Mouse (Mus musculus) CH12.LX (cell line): Measurements from ENCODE around the gene Nadk2. TPM values are rescaled to one million over a fixed set of nuclear protein-coding genes. Genes with fewer than 3 reads are reported as not detected.

ENCODE experiments used
- DNase-seq: peaks from one replicate; pipeline ENCODE4 v3.0.0-alpha.2; 2013; ENCODE audit errors: extremely low read depth
- H3K27ac ChIP-seq: 2 replicates; pipeline ENCODE4 v1.5.1; 2012; ENCODE audit warnings: low read depth, mild to moderate bottlenecking, control low read depth, moderate library complexity; ENCODE audit not compliant: insufficient read depth
- H3K27me3 ChIP-seq: replicated peaks from 2 replicates; pipeline ENCODE3; 2012; ENCODE audit warnings: inconsistent platforms
- H3K36me3 ChIP-seq, 2 experiments: replicated peaks in 1 of 2; 2 replicates each; pipeline versions ENCODE3 to v1.6.1; 2012; ENCODE audit warnings: inconsistent platforms in 1 of 2, low read length in 1 of 2, mild to moderate bottlenecking in 1 of 2, mixed read lengths in 1 of 2, moderate library complexity in 1 of 2; ENCODE audit not compliant: control insufficient read depth in 1 of 2, insufficient read depth in 1 of 2
- H3K4me1 ChIP-seq, 2 experiments: 2 replicates each; pipeline ENCODE4 v1.6.1; 2012; ENCODE audit warnings: inconsistent platforms in 1 of 2, moderate library complexity in 1 of 2; ENCODE audit not compliant: insufficient read depth in 2 of 2, control insufficient read depth in 1 of 2
- H3K4me2 ChIP-seq: 2 replicates; pipeline ENCODE4 v1.6.1; 2012; ENCODE audit warnings: low read depth, mild to moderate bottlenecking, control low read depth; ENCODE audit not compliant: poor library complexity, insufficient read depth, severe bottlenecking
- H3K4me3 ChIP-seq, 3 experiments: fragments of 150-350 bp in 1 of 3; sonication (generic) in 1 of 3; replicated peaks in 1 of 3; 2 replicates each; pipeline versions ENCODE3 to v1.5.1; 2011 to 2012; ENCODE audit warnings: low read depth in 2 of 3, low read length in 2 of 3, mild to moderate bottlenecking in 2 of 3, moderate library complexity in 2 of 3, control low read depth in 1 of 3, improper control_type of control experiment in 1 of 3, inconsistent platforms in 1 of 3, mixed read lengths in 1 of 3; ENCODE audit not compliant: poor library complexity in 1 of 3
- H3K79me2 ChIP-seq: replicated peaks from 2 replicates; pipeline ENCODE4 v1.6.1; 2012; ENCODE audit warnings: mild to moderate bottlenecking, moderate library complexity; ENCODE audit not compliant: control insufficient read depth, poor library complexity, insufficient read depth, severe bottlenecking; ENCODE audit errors: extremely low read depth
- H3K9ac ChIP-seq: 2 replicates; pipeline ENCODE4 v1.6.1; 2012; ENCODE audit warnings: low read depth, mild to moderate bottlenecking, control low read depth, moderate library complexity; ENCODE audit not compliant: insufficient read depth
- H3K9me3 ChIP-seq: replicated peaks from 2 replicates; pipeline ENCODE3; 2012; ENCODE audit warnings: low read length, inconsistent platforms, mixed read lengths
- CHD1 ChIP-seq: IDR thresholded peaks from 2 replicates; pipeline ENCODE4 v1.6.1; 2012; ENCODE audit warnings: low read depth, low read length, improper control_type of control experiment, inconsistent platforms
- CHD2 ChIP-seq: IDR thresholded peaks from 2 replicates; pipeline ENCODE4 v1.6.1; 2011; ENCODE audit warnings: low read length, improper control_type of control experiment
- CTCF ChIP-seq, 2 experiments: IDR thresholded peaks in 1 of 2; conservative IDR thresholded peaks in 1 of 2; 2 replicates each; pipeline ENCODE4 v1.5.1; 2011 to 2012; ENCODE audit warnings: low read depth in 2 of 2, low read length in 2 of 2, improper control_type of control experiment in 1 of 2, inconsistent platforms in 1 of 2, mild to moderate bottlenecking in 1 of 2, moderate library complexity in 1 of 2
- E2F4 ChIP-seq: IDR thresholded peaks from 2 replicates; pipeline ENCODE4 v1.6.1; 2011; ENCODE audit warnings: low read depth, low read length, improper control_type of control experiment; ENCODE audit not compliant: insufficient replicate concordance
- ETS1 ChIP-seq: conservative IDR thresholded peaks from 2 replicates; pipeline ENCODE4 v1.6.1; 2012; ENCODE audit warnings: low read depth, mild to moderate bottlenecking, inconsistent platforms, low read length, improper control_type of control experiment, moderate library complexity
- GABPA ChIP-seq: IDR thresholded peaks from 2 replicates; pipeline ENCODE4 v1.6.1; 2012; ENCODE audit warnings: low read depth, low read length, improper control_type of control experiment, inconsistent platforms; ENCODE audit not compliant: insufficient replicate concordance
- HCFC1 ChIP-seq: IDR thresholded peaks from 2 replicates; pipeline ENCODE4 v1.6.1; 2012; ENCODE audit warnings: low read depth, mild to moderate bottlenecking, inconsistent platforms, low read length, improper control_type of control experiment
- IRF4 ChIP-seq: IDR thresholded peaks from 2 replicates; pipeline ENCODE4 v1.6.1; 2014; ENCODE audit warnings: low read depth, mild to moderate bottlenecking, inconsistent platforms, low read length, improper control_type of control experiment
- JUN ChIP-seq: IDR thresholded peaks from 2 replicates; pipeline ENCODE4 v1.6.1; 2011; ENCODE audit warnings: low read depth, mild to moderate bottlenecking, low read length, improper control_type of control experiment, moderate library complexity; ENCODE audit not compliant: insufficient read depth
- JUND ChIP-seq: conservative IDR thresholded peaks from 2 replicates; pipeline ENCODE4 v1.6.1; 2011; ENCODE audit warnings: low read depth, low read length, improper control_type of control experiment
- MAZ ChIP-seq: IDR thresholded peaks from 2 replicates; pipeline ENCODE4 v1.6.1; 2012; ENCODE audit warnings: low read depth, mild to moderate bottlenecking, inconsistent platforms, low read length, improper control_type of control experiment, moderate library complexity
- MEF2A ChIP-seq: IDR thresholded peaks from 2 replicates; pipeline ENCODE4 v1.6.1; 2014; ENCODE audit warnings: low read depth, mild to moderate bottlenecking, inconsistent platforms, low read length, improper control_type of control experiment, borderline replicate concordance
- MXI1 ChIP-seq: IDR thresholded peaks from 2 replicates; pipeline ENCODE4 v1.6.1; 2011; ENCODE audit warnings: mild to moderate bottlenecking, low read depth, low read length, improper control_type of control experiment
- MYC ChIP-seq: IDR thresholded peaks from 2 replicates; pipeline ENCODE4 v1.6.1; 2011; ENCODE audit warnings: low read depth, mild to moderate bottlenecking, improper control_type of control experiment, low read length
- NELFE ChIP-seq: IDR thresholded peaks from 2 replicates; pipeline ENCODE4 v1.6.1; 2011; ENCODE audit warnings: low read depth, low read length, improper control_type of control experiment
- PAX5 ChIP-seq: IDR thresholded peaks from 2 replicates; pipeline ENCODE4 v1.6.1; 2012; ENCODE audit warnings: low read length, inconsistent platforms, mixed read lengths
- POLR2A ChIP-seq: IDR thresholded peaks from 2 replicates; pipeline ENCODE4 v1.6.1; 2011; ENCODE audit warnings: low read depth, mild to moderate bottlenecking, improper control_type of control experiment, low read length
- RAD21 ChIP-seq: IDR thresholded peaks from 2 replicates; pipeline ENCODE4 v1.6.1; 2011; ENCODE audit warnings: low read depth, mild to moderate bottlenecking, low read length, improper control_type of control experiment, moderate library complexity
- RCOR1 ChIP-seq: conservative IDR thresholded peaks from 2 replicates; pipeline ENCODE4 v1.6.1; 2012; ENCODE audit warnings: low read depth, mild to moderate bottlenecking, inconsistent platforms, low read length, improper control_type of control experiment
- SIN3A ChIP-seq: IDR thresholded peaks from 2 replicates; pipeline ENCODE4 v1.6.1; 2012; ENCODE audit warnings: low read length, improper control_type of control experiment, inconsistent platforms
- SMC3 ChIP-seq: IDR thresholded peaks from 2 replicates; pipeline ENCODE4 v1.6.1; 2011; ENCODE audit warnings: low read depth, low read length, improper control_type of control experiment
- UBTF ChIP-seq: IDR thresholded peaks from 2 replicates; pipeline ENCODE4 v1.6.1; 2012; ENCODE audit warnings: low read depth, mild to moderate bottlenecking, inconsistent platforms, low read length, improper control_type of control experiment, moderate library complexity
- USF2 ChIP-seq: conservative IDR thresholded peaks from 2 replicates; pipeline ENCODE4 v1.6.1; 2011; ENCODE audit warnings: low read depth, low read length, improper control_type of control experiment
- ZC3H11A ChIP-seq: IDR thresholded peaks from 2 replicates; pipeline ENCODE4 v1.6.1; 2012; ENCODE audit warnings: low read depth, mild to moderate bottlenecking, inconsistent platforms, low read length, improper control_type of control experiment
- ZMIZ1 ChIP-seq: IDR thresholded peaks from 2 replicates; pipeline ENCODE4 v1.6.1; 2012; ENCODE audit warnings: low read depth, mild to moderate bottlenecking, inconsistent platforms, low read length, improper control_type of control experiment
- ZNF384 ChIP-seq: IDR thresholded peaks from 2 replicates; pipeline ENCODE4 v1.6.1; 2012; ENCODE audit warnings: low read depth, low read length, improper control_type of control experiment, inconsistent platforms
- dilution Hi-C: fragments of 300-500 bp; cut with MboI; formaldehyde crosslinking; loops from 2 replicates; pipeline ENCODE4 v1.14.3; 2020; ENCODE audit warnings: low sequenced_read_pairs; ENCODE audit not compliant: extremely low pct_unique_long_range_greater_than_20kb, extremely low pct_ligation_motif_present
- in situ Hi-C: fragments of 300-500 bp; cut with MboI; formaldehyde crosslinking; loops from 3 replicates; pipeline ENCODE4 v1.14.3; 2019; ENCODE audit warnings: low sequenced_read_pairs, low pct_ligation_motif_present, low pct_unique_long_range_greater_than_20kb, mixed read lengths
- polyA plus RNA-seq: library from polyadenylated mRNA; unstranded; fragments of >175 nt; gene quantifications from 2 replicates; pipeline ENCODE4 v1.2.1, GENCODE M21; 2012; ENCODE audit warnings: low read depth; ENCODE audit not compliant: insufficient read length
- total RNA-seq, 2 experiments: library from RNA; depleted of rRNA; stranded (reverse); fragments of 300-350 nt in 1 of 2; fragments of >200 nt in 1 of 2; gene quantifications; 2 replicates each; pipeline ENCODE4 v1.2.3; 2012 to 2014

Gene Nadk2
- total and polyA plus RNA-seq, 3 experiments = 22.6 to 35.1 (median 30.1) TPM

DNA sequence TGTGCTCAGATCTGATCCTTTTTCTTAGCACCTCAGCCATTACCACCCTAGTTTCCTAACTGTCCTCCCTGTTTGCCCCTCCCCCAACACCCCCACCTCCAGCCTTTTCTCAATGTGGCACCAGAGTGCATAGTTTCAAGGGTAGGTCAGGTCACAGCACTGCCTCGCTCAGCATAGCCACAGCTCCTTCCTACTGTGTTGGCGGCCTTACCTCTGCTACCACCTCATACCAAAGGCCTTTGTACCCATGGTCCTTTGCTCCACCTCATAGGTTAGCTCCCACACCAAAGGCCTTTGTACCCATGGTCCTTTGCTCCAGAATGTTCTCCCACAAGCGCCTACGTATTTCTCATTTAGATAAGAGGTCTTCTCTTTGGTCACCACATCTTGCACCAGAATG lies 47.8 kb downstream of the Nadk2 start:
- H3K27ac ChIP-seq = no peak overlapping the region
- H3K4me2 ChIP-seq = no peak overlapping the region
- no peaks in the 10 kb centered on the region; the same call in 1 of the 2 replicates for H3K79me2 ChIP-seq
- DNase-seq = no peak
- H3K9ac ChIP-seq = no peak overlapping the region
- in situ Hi-C loops = no loop called here
- no peaks in the 10 kb centered on the region for H3K9me3 ChIP-seq
- TF ChIP-seq MAZ (no peak), JUND (no peak), ZC3H11A (no peak), MXI1 (no peak), RCOR1 (no peak), ETS1 (no peak), JUN (no peak), RAD21 (no peak), GABPA (no peak), POLR2A (no peak), E2F4 (no peak), USF2 (no peak), NELFE (no peak), MYC (no peak), SMC3 (no peak), PAX5 (no peak)
- no peaks in the 10 kb centered on the region for H3K4me1 ChIP-seq
- no peaks in the 10 kb centered on the region for H3K27me3 ChIP-seq
- peaks cover 69 to 93% of the 10 kb centered on the region in 2 experiments for H3K36me3 ChIP-seq
- dilution Hi-C loops = no loop called here
- no peak overlapping the region for H3K4me3 ChIP-seq

DNA sequence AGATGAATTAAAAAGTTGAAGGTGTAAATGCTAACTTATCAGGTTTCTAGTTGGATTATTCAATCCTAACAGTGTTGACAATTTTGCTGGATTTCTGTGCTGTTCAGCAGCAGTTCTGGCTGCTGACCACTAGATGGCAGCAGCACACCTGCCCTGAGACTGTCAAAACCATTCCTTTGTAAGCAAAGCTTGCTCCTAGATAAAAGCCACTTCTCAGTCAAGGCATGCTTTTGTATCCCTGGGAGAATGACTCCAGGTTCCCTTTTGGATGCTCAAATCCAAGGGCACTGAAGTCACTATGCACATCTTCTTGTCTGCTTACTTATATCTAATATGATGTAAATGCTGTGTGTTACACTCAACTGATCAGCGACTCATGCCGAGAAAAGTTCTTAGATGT lies 49.0 kb downstream of the Nadk2 start:
- peak; percentile 47 for DNase-seq
- no peak overlapping the region for H3K9ac ChIP-seq
- peaks cover 68 to 94% of the 10 kb centered on the region in 2 experiments for H3K36me3 ChIP-seq
- in situ Hi-C loops (no loop called here), dilution Hi-C loops (no loop called here)
- TF ChIP-seq UBTF (no peak), SMC3 (peak; percentile 67), ZMIZ1 (no peak), RAD21 (peak; percentile 85), GABPA (no peak), SIN3A (no peak), CTCF (conservative IDR thresholded peaks at IDR 0.05 in 1 of 2, IDR thresholded peaks at IDR 0.05 in 1 of 2; ENCODE audit: low read depth in 2 of 2, low read length in 2 of 2) (peak; percentile 89 to 98), MEF2A (no peak), ZC3H11A (no peak), NELFE (peak; percentile 43; the same call in 1 of the 2 replicates), HCFC1 (no peak), ZNF384 (no peak), IRF4 (no peak), CHD2 (no peak), JUN (no peak), CHD1 (no peak)
- no peaks in the 10 kb centered on the region for H3K27me3 ChIP-seq
- H3K79me2 ChIP-seq = no peaks in the 10 kb centered on the region; the same call in 1 of the 2 replicates
- H3K9me3 ChIP-seq = no peaks in the 10 kb centered on the region
- no peak overlapping the region for H3K4me3 ChIP-seq
- H3K4me1 ChIP-seq = no peaks in the 10 kb centered on the region
- no peak overlapping the region for H3K4me2 ChIP-seq
- no peak overlapping the region for H3K27ac ChIP-seq
